Mouse (Mus musculus): ENCODE results near the gene Krtap17-1.

Krtap17-1 gene

DNA sequence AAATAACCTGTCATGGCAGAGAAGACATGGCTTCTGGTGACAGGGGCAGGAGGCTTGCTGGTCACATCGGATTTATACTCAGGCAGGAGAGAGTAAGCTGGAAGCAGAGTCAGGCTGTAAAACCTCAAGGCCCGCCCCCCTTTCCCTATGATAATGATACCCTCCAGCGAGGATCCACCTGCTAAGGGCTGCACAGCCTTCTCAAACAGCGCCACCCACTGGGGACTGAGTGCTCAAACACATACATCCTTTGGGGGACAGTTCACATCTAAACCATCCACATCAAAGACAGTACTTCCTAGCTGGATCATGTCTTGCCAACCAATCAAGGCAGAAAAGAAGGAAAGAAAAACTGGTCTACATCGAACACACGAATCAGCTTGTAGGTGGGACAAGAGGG lies 29.6 kb downstream of the Krtap17-1 start:
- no peak for DNase-seq (ENCODE audit: low spot score)

DNA sequence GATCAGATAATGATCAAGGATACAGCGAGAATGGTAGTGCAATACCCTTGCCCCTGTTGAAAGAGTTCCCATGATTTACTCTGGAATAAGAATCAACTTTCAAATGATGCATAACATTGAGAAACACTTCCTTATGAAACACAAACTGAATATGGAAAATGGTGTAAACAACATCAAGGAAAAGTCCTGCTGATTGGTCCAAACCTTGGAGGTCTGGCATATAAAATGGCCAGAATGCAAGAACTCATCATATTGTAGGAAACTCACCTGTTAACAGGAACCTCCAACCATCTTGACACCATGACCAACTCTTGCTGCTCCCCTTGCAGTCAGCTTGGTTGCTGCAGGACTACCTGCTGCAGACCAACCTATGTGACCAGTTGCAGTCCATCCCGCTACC lies 45.6 kb downstream of the Krtap17-1 start, which contains the start of gene Krtap9-5:
Gene Krtap9-5 (plus strand): TSS at position 301 of the 400 bp plus-strand sequence.
- no peak for DNase-seq (ENCODE audit: low spot score)
